Mouse (Mus musculus) heart, embryonic 10.5 days (tissue): Measurements from ENCODE around the gene 1700019A02Rik. TPM values are rescaled to one million over a fixed set of nuclear protein-coding genes. Genes with fewer than 3 reads are reported as not detected.

ENCODE experiments used
- DNase-seq: peaks from one replicate; pipeline ENCODE4 v3.0.0-alpha.2; 2017; ENCODE audit warnings: low spot score
- H3K27ac ChIP-seq: fragments of 300-500 bp; sonication (generic); 2 replicates; pipeline ENCODE4 v1.5.1; 2016; ENCODE audit warnings: mild to moderate bottlenecking
- H3K27me3 ChIP-seq: fragments of 300-500 bp; sonication (generic); 2 replicates; pipeline ENCODE4 v1.6.1; 2016; ENCODE audit warnings: mild to moderate bottlenecking; ENCODE audit not compliant: poor library complexity, insufficient read depth, severe bottlenecking
- H3K36me3 ChIP-seq: fragments of 300-500 bp; sonication (generic); 2 replicates; pipeline ENCODE4 v1.6.1; 2016; ENCODE audit warnings: mild to moderate bottlenecking, moderate library complexity
- H3K4me1 ChIP-seq: fragments of 300-500 bp; sonication (generic); 2 replicates; pipeline ENCODE4 v1.6.1; 2016; ENCODE audit warnings: mild to moderate bottlenecking
- H3K4me3 ChIP-seq: fragments of 300-500 bp; sonication (generic); 2 replicates; pipeline ENCODE4 v1.5.1; 2016; ENCODE audit warnings: mild to moderate bottlenecking, moderate library complexity
- H3K9me3 ChIP-seq: fragments of 300-500 bp; sonication (generic); 2 replicates; pipeline ENCODE4 v1.6.1; 2016; ENCODE audit warnings: mild to moderate bottlenecking, moderate library complexity
- WGBS: fragments of 180-500 bp; shearing (Covaris S2); methylation state at CpG from one replicate; pipeline ENCODE4 v1.1.7; 2016; 5-methylcytosine and 5-hydroxymethylcytosine counted together
- polyA plus RNA-seq: library from polyadenylated mRNA; unstranded; fragments of >200 nt; fragmentation: Nextera tagmentation; extraction: Ambion mirVana; gene quantifications from 2 replicates; pipeline ENCODE4 v1.2.1, GENCODE M21; 2016

1700019A02Rik gene
- not detected in 2 replicates for polyA plus RNA-seq

DNA sequence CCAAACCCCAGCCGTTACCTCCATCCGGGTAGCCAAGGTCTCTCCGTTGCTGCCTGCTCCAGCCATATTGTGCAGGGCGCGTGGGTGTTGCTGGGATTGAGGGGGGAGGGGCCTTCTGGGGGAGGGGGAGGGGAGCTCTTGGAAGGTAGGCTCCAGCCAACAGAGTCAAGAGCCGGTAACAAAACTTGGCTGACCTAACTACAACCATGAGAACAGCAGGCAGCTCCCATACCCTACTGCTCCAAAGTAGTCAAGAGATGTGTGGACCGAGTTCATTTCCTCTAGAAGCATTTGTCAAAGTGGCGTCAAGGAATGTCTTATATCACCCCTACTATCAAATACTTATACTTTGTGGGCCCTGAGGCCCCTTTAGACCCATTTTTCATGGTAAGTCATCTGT, at the start of gene 1700019A02Rik:
1700019A02Rik (minus strand) TSS at position 101 of the 400 bp plus-strand sequence.
- Histone ChIP-seq H3K9me3 (no peaks in the 10 kb centered on the region), H3K36me3 (peaks cover 4% of the 10 kb centered on the region; the same call in 1 of the 2 replicates), H3K27me3 (no peaks in the 10 kb centered on the region)

DNA sequence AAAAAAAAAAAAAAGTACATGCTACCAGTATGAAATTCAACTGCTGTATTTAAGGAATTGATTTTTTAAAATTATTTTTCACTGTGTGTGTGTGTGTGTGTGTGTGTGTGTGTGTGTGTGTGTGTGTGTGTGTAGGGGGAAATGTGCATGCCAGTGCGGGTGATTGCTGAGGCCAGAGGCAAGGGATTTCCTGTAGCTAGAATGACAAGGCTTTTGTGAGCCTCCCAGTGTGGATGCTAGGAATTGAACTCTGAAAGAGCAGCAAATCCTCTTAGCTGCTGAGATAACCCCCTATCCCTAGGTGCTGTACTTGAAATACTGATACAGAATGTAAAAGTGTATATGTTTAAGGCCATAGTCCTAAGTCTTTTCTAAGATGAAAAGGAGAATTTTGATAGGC, 38.6 kb upstream of the 1700019A02Rik start:
- Histone ChIP-seq H3K36me3 (0 out of 2 replicates have a peak, but pooled peaks cover 5% of the 10 kb centered on the region), H3K27ac (no peak overlapping the region), H3K4me1 (no peaks in the 10 kb centered on the region), H3K9me3 (no peaks in the 10 kb centered on the region), H3K4me3 (no peak overlapping the region), H3K27me3 (no peaks in the 10 kb centered on the region)
- 44% methylated on average over 1 of the region's 1 CpGs for WGBS
- DNase-seq: no peak

More for the DNA sequence above, at the start of gene 1700019A02Rik:
- WGBS: 93% methylated on average over 8 of the region's 8 CpGs
- DNase-seq: no peak
- Histone ChIP-seq H3K4me3 (no peak within 1 kb of the TSS), H3K27ac (no peak within 1 kb of the TSS), H3K4me1 (peaks cover 6% of the 10 kb centered on the region; the same call in 1 of the 2 replicates)

DNA sequence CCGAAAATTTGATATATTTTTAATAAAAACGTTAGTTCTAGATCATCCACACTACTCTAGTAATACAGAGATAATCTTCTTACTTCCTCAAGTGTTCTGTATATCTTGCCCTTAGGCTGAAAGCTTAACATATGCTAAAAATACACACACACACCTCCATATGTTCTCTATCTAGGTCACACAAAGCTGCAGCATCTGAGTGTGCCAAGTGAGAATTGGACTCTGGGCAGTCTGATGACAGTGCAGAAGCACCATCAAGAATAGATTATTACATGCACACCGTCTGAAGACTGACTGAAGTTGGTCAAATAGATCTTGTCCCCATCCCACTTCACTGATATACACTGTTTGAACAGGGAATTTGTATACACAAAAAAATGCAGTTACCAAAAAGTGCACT, 38.2 kb upstream of the 1700019A02Rik start:
- Histone ChIP-seq H3K36me3 (0 out of 2 replicates have a peak, but pooled peaks cover 5% of the 10 kb centered on the region), H3K4me3 (no peak overlapping the region), H3K4me1 (no peaks in the 10 kb centered on the region), H3K27me3 (no peaks in the 10 kb centered on the region), H3K27ac (no peak overlapping the region), H3K9me3 (no peaks in the 10 kb centered on the region)
- DNase-seq: no peak
- WGBS: 71% methylated on average over 3 of the region's 3 CpGs

- H3K4me3 ChIP-seq: no peak overlapping the region
- WGBS: 90% methylated on average over 1 of the region's 1 CpGs
- H3K27ac ChIP-seq: no peak overlapping the region
- no peaks in the 10 kb centered on the region for H3K4me1 ChIP-seq
- H3K9me3 ChIP-seq: no peaks in the 10 kb centered on the region
- no peaks in the 10 kb centered on the region for H3K27me3 ChIP-seq
- no peak for DNase-seq
- 0 out of 2 replicates have a peak, but pooled peaks cover 3% of the 10 kb centered on the region for H3K36me3 ChIP-seq
Observed at GRCm38 (mm10) chr1:53224775-53225174, 37.3 kb upstream of the 1700019A02Rik start.

GRCm38 (mm10) chr1:53210136-53210535, 22.7 kb upstream of the 1700019A02Rik start:
- H3K4me3 ChIP-seq: no peak overlapping the region
- no peaks in the 10 kb centered on the region for H3K9me3 ChIP-seq
- no peak overlapping the region for H3K27ac ChIP-seq
- no peaks in the 10 kb centered on the region for H3K4me1 ChIP-seq
- no peak for DNase-seq
- no peaks in the 10 kb centered on the region for H3K27me3 ChIP-seq
- peaks cover 9% of the 10 kb centered on the region; the same call in 1 of the 2 replicates for H3K36me3 ChIP-seq

GRCm38 (mm10) chr1:53203902-53204301, 16.5 kb upstream of the 1700019A02Rik start:
- 69% methylated on average over 2 of the region's 2 CpGs for WGBS

DNA sequence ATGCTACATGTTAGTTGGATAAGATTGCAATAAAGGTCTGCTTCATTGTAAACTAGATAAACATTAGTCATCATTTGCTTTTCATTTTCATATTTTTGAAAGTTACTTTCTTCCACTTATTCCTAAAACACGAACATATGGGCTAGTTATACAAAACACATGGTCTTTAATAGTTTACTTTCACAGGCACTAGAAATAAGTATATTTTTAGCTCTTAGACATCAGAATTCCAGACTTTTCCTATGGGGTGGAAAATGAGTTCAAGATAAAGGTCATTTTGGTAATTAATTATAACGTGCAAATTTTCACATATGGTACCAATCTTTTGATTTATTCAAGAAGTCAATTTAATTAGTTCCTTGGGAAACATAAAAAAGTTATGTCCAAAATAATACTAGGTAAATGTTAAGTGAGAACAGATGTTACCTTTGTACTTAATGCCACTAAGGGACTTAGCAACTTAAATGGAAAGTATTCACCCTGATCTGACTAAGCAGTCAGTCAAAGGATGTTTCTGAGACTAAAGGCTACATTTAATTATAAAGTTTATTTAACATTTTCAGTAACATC, 14.3 kb upstream of the 1700019A02Rik start:
- Histone ChIP-seq H3K27me3 (no peaks in the 10 kb centered on the region), H3K4me3 (no peak overlapping the region), H3K36me3 (peaks cover 4% of the 10 kb centered on the region; the same call in 1 of the 2 replicates), H3K27ac (no peak overlapping the region), H3K4me1 (no peaks in the 10 kb centered on the region; the same call in 1 of the 2 replicates), H3K9me3 (no peaks in the 10 kb centered on the region)
- 86% methylated on average over 2 of the region's 2 CpGs for WGBS
- DNase-seq: no peak

More at GRCm38 (mm10) chr1:53203902-53204301, 16.5 kb upstream of the 1700019A02Rik start:
- Histone ChIP-seq H3K4me1 (no peaks in the 10 kb centered on the region; the same call in 1 of the 2 replicates), H3K36me3 (peaks cover 5% of the 10 kb centered on the region; the same call in 1 of the 2 replicates), H3K4me3 (no peak overlapping the region), H3K27ac (no peak overlapping the region; the same call in 1 of the 2 replicates), H3K27me3 (no peaks in the 10 kb centered on the region), H3K9me3 (no peaks in the 10 kb centered on the region)
- no peak for DNase-seq

- DNase-seq: no peak
Observed at GRCm38 (mm10) chr1:53194536-53194935, 7.1 kb upstream of the 1700019A02Rik start.

GRCm38 (mm10) chr1:53191234-53191633, 3.8 kb upstream of the 1700019A02Rik start:
- Histone ChIP-seq H3K9me3 (no peaks in the 10 kb centered on the region), H3K36me3 (peaks cover 4% of the 10 kb centered on the region; the same call in 1 of the 2 replicates), H3K4me3 (no peak overlapping the region), H3K27ac (no peak overlapping the region), H3K27me3 (no peaks in the 10 kb centered on the region), H3K4me1 (peaks cover 13% of the 10 kb centered on the region; the same call in 1 of the 2 replicates)
- 85% methylated on average over 3 of the region's 3 CpGs for WGBS
- DNase-seq: no peak

More at GRCm38 (mm10) chr1:53194536-53194935, 7.1 kb upstream of the 1700019A02Rik start:
- H3K9me3 ChIP-seq: no peaks in the 10 kb centered on the region
- no peak overlapping the region for H3K27ac ChIP-seq
- no peaks in the 10 kb centered on the region for H3K36me3 ChIP-seq
- 61% methylated on average over 3 of the region's 3 CpGs for WGBS
- no peak overlapping the region for H3K4me3 ChIP-seq
- peaks cover 13% of the 10 kb centered on the region; the same call in 1 of the 2 replicates for H3K4me1 ChIP-seq
- no peaks in the 10 kb centered on the region for H3K27me3 ChIP-seq

GRCm38 (mm10) chr1:53189620-53190019, 2.2 kb upstream of the 1700019A02Rik start:
- Histone ChIP-seq H3K9me3 (no peaks in the 10 kb centered on the region), H3K4me3 (no peak overlapping the region), H3K27ac (no peak overlapping the region), H3K36me3 (peaks cover 4% of the 10 kb centered on the region; the same call in 1 of the 2 replicates), H3K4me1 (peaks cover 11% of the 10 kb centered on the region; the same call in 1 of the 2 replicates), H3K27me3 (no peaks in the 10 kb centered on the region)
- no peak for DNase-seq
- WGBS: 80% methylated on average over 3 of the region's 3 CpGs

DNA sequence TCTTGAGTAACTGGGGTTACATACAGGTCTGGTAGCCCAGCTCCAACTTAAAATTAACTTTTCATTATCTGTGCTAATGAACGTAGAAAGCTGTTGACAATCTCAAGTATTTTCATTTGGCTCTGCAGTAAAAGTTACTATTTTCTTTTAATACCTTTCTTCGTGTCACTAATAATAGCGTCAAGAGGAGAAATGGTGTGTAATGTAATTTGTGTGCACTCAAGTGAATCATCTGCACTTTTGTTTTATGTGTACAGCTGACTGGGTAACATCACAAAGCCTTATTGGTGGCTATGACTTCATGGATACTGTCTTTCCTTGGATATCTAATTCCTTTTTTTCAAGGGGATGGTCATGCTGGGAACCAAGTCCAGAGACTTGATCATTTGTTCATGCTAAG, 1.1 kb downstream of the 1700019A02Rik start:
- no peaks in the 10 kb centered on the region for H3K27me3 ChIP-seq
- no peak overlapping the region for H3K4me3 ChIP-seq
- WGBS: 88% methylated on average over 3 of the region's 3 CpGs
- no peak overlapping the region for H3K27ac ChIP-seq
- peaks cover 4% of the 10 kb centered on the region; the same call in 1 of the 2 replicates for H3K36me3 ChIP-seq
- H3K4me1 ChIP-seq: peaks cover 6% of the 10 kb centered on the region; the same call in 1 of the 2 replicates
- DNase-seq: no peak
- no peaks in the 10 kb centered on the region for H3K9me3 ChIP-seq

DNA sequence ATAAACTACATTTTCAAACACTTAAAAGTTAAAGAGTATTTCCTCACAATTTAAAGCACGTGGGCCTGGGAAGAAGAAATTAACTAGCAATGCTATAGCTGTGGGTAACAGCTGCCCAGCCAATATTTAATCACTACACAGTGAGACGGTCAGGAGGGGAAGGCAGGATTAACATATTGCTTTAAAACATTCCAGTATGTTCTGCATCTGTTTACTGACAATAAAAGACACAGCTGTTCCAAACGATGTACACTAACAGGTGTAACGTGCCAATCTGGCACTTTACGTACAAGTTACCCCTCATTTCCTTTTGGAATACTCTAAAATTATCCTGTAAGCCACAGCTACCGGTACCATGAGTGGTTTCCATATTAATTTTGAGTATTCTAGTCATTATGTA, 29.7 kb downstream of the 1700019A02Rik start:
- no peak for DNase-seq
- Histone ChIP-seq H3K4me3 (no peak overlapping the region), H3K27ac (no peak overlapping the region), H3K27me3 (no peaks in the 10 kb centered on the region), H3K36me3 (no peaks in the 10 kb centered on the region), H3K9me3 (no peaks in the 10 kb centered on the region), H3K4me1 (no peaks in the 10 kb centered on the region)
- 82% methylated on average over 6 of the region's 6 CpGs for WGBS

- Histone ChIP-seq H3K27ac (no peak overlapping the region), H3K4me3 (no peak overlapping the region), H3K27me3 (no peaks in the 10 kb centered on the region), H3K36me3 (no peaks in the 10 kb centered on the region), H3K4me1 (no peaks in the 10 kb centered on the region), H3K9me3 (no peaks in the 10 kb centered on the region)
- WGBS: 74% methylated on average over 2 of the region's 2 CpGs
- no peak for DNase-seq
Observed at GRCm38 (mm10) chr1:53123066-53123465, 64.4 kb downstream of the 1700019A02Rik start.
